Mouse (Mus musculus) thymus, postnatal 4 days (tissue): ENCODE results near the gene Specc1.

Experiments
- DNase-seq: peaks from one replicate; pipeline ENCODE4 v3.0.0; 2021

Specc1 gene

GRCm38 (mm10) chr11:61970901-61971300, 14.3 kb downstream of the Specc1 start:
- DNase-seq = no peak

GRCm38 (mm10) chr11:61971441-61972221, 15.1 kb downstream of the Specc1 start:
- DNase-seq = no peak

- no peak for DNase-seq
These were observed 17.6 kb downstream of the Specc1 start for GRCm38 (mm10) chr11:61974106-61974707.

GRCm38 (mm10) chr11:61975783-61976182, 19.2 kb downstream of the Specc1 start:
- no peak for DNase-seq

- no peak for DNase-seq
These were observed 24.7 kb downstream of the Specc1 start for GRCm38 (mm10) chr11:61981285-61981684.

- DNase-seq = no peak
These were observed 26.3 kb downstream of the Specc1 start for GRCm38 (mm10) chr11:61982828-61983227.

GRCm38 (mm10) chr11:61986939-61987338, 30.4 kb downstream of the Specc1 start:
- DNase-seq = no peak

GRCm38 (mm10) chr11:61989647-61990046, 33.1 kb downstream of the Specc1 start:
- no peak for DNase-seq

- no peak for DNase-seq
These were observed 35.0 kb downstream of the Specc1 start for GRCm38 (mm10) chr11:61991576-61991975.

- DNase-seq = no peak
These were observed 36.2 kb downstream of the Specc1 start for GRCm38 (mm10) chr11:61992671-61993285.

GRCm38 (mm10) chr11:61999501-61999900, 42.9 kb downstream of the Specc1 start:
- DNase-seq = no peak

GRCm38 (mm10) chr11:62000099-62000498, 43.5 kb downstream of the Specc1 start:
- DNase-seq = no peak

GRCm38 (mm10) chr11:62001977-62002376, 45.4 kb downstream of the Specc1 start:
- peak; percentile 31 for DNase-seq

GRCm38 (mm10) chr11:62004881-62005240, 48.3 kb downstream of the Specc1 start:
- DNase-seq = peak; percentile 16

GRCm38 (mm10) chr11:62005241-62005910, 48.8 kb downstream of the Specc1 start:
- DNase-seq = peak; percentile 48

- no peak for DNase-seq
These were observed 49.3 kb downstream of the Specc1 start for GRCm38 (mm10) chr11:62005911-62006260.

- DNase-seq = no peak
These were observed 50.1 kb downstream of the Specc1 start for GRCm38 (mm10) chr11:62006680-62007079.

- no peak for DNase-seq
These were observed 51.4 kb downstream of the Specc1 start for GRCm38 (mm10) chr11:62007984-62008383.

- no peak for DNase-seq
These were observed 54.2 kb downstream of the Specc1 start for GRCm38 (mm10) chr11:62010625-62011231.

GRCm38 (mm10) chr11:62012039-62012438, 55.5 kb downstream of the Specc1 start:
- DNase-seq = no peak

- no peak for DNase-seq
These were observed 56.9 kb downstream of the Specc1 start for GRCm38 (mm10) chr11:62013449-62013848.

GRCm38 (mm10) chr11:62015071-62015654, 58.6 kb downstream of the Specc1 start:
- no peak for DNase-seq

- no peak for DNase-seq
These were observed 60.4 kb downstream of the Specc1 start for GRCm38 (mm10) chr11:62016985-62017384.
